Mouse (Mus musculus) testis, postnatal 10 days (tissue): ENCODE measurements at regions not wholly inside any gene's neighbourhood (a gene's known extent, or its start where the extent isn't known, plus 50 kb on each side); places are given as distances from the start of the nearest gene placed in this dataset.

Experiments
- DNase-seq: peaks from one replicate; pipeline ENCODE4 v3.0.0; 2021; ENCODE audit warnings: low spot score

GRCm38 (mm10) chr4:153227680-153228420, 254.8 kb downstream of the Ajap1 start:
- DNase-seq = no peak

- DNase-seq = no peak
Observed at GRCm38 (mm10) chr4:153224618-153225177, 257.9 kb downstream of the Ajap1 start.

GRCm38 (mm10) chr4:153223019-153223418, 259.6 kb downstream of the Ajap1 start:
- DNase-seq = no peak

DNA sequence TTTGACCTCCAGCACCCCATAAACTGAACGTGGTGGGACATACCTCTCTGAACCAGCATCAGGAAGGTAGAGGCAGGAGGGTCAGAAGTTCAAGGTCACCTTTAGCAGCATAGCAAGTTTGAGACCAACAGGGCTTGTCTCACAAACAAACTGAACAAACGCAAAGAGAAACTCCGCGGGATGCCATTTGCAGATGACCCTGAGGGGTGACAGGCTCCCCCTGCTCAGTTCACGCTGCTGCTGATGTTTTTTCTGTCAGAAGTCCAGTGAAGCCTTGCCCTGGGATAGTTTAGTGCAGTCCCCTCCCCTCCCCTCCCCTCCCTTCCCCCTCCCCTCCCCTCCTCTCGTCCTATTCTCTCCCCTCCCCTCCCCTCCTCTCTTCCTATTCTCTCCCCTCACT, 262.1 kb downstream of the Ajap1 start:
- DNase-seq = no peak

- no peak for DNase-seq
Observed at GRCm38 (mm10) chr4:153220074-153220473, 262.5 kb downstream of the Ajap1 start.

- no peak for DNase-seq
Observed at GRCm38 (mm10) chr4:153217541-153217980, 265.1 kb downstream of the Ajap1 start.

DNA sequence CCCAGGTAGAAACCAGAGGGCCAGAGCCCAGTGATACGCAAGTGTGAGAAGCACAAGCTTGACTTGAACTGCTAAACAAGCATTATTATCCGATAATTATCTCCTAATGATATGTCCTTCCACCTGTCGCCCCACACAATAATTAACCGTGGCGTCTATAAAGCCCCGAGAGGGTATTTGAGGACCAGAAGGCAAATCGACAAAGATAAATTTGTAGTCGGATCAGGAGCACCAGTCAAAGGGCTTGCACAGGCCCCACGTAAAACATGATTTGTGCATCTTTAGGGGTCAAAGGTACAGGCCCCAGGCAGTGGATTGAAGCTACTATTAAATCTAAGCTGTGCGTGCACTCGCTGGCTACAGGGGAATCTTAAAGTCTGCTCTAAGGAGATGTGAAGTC, 270.5 kb downstream of the Ajap1 start:
- no peak for DNase-seq

- DNase-seq = no peak
Observed at GRCm38 (mm10) chr4:153208822-153209221, 273.8 kb downstream of the Ajap1 start.

- DNase-seq = no peak
Observed at GRCm38 (mm10) chr4:153208215-153208614, 274.4 kb downstream of the Ajap1 start.

- no peak for DNase-seq
Observed at GRCm38 (mm10) chr4:153207578-153208102, 275.0 kb downstream of the Ajap1 start.

GRCm38 (mm10) chr4:153206789-153207457, 275.7 kb downstream of the Ajap1 start:
- DNase-seq = no peak

DNA sequence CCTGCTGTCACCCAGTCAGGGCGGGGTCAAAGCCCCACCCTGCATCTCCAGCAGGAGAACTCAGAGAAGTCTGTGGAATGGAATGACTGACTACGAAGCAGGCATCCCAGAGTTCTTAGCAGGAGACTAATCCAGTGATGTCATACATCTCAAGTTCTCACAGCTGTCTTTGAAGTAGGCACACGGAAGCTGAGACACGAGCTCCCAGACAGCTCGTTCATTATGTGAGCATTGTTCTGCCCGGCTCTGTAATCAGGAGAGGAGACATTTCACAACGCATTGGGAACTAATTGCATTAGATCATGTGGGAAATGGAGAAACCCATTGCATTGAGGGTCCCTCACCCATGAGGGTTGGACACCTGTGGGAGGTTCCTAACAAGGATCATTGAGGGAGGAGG, 277.8 kb downstream of the Ajap1 start:
- no peak for DNase-seq

DNA sequence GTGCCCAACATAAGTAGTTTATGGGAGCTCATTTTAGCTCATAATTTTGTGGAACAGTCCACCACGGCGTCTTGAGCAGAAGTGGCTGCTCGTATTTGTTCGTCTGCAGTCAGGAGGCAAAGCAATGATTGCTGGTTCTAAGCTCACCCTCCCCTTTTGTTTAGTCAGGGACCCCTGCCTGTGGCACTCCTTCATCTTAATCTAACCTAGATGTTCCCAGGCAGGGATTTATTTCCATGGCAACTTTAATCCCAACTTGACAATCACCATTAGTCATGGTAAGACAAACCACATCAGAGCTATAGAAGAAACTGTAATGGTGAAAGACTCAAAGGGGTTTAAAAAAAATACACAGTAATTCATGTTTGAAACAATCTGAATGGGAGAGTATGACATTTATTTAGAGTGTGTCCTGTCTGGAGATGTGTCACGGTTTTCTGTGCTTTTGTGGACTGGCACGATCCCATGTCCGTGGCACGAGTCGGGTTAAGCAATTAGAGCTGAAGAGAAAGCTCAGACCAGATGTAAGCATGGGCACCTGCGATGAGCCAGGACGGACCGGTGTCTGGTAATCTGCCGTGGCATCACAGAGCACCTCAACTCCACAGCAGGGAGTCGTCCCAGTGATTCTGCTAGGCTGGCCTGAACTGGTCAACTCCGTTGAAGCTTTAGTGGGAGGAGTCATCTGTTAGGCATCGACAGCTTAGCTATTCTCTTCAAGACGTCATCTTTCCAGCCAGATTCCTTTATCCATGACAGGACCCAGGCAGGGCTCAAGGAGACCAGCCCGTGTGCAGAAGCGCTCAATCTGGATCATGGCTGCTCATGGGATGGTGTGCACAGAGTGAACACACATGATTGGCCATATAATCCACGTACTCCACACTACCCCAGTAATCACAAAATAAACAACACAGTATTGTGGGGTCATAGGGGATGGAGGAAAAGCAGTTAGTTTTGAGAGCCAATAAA, 281.5 kb downstream of the Ajap1 start:
- no peak for DNase-seq

GRCm38 (mm10) chr4:153189485-153189884, 293.1 kb downstream of the Ajap1 start:
- DNase-seq = peak; percentile 89

- peak; percentile 44 for DNase-seq
Observed at GRCm38 (mm10) chr4:153188504-153189031, 294.0 kb downstream of the Ajap1 start.

- DNase-seq = no peak
Observed at GRCm38 (mm10) chr4:153187959-153188503, 294.6 kb downstream of the Ajap1 start.

DNA sequence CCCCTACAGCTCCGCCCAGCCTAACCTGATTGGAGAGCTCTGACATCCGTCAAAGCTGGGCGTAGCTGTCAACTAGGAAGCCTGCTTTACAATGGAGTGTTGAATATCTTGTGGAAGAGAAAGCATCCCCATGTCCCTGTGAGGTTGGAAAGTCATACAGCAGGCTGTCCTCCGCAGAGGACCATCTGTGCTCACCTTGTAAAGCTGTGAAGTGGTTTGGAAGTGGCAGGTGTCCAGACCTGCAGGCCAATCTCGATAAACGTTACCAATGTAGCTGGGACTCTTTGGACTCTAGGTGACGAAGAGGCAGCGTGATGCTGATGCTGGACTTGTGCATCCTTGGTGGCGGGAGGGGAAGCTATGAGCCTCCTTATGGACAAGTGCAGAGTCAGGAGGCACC, 305.1 kb downstream of the Ajap1 start:
- DNase-seq = no peak

DNA sequence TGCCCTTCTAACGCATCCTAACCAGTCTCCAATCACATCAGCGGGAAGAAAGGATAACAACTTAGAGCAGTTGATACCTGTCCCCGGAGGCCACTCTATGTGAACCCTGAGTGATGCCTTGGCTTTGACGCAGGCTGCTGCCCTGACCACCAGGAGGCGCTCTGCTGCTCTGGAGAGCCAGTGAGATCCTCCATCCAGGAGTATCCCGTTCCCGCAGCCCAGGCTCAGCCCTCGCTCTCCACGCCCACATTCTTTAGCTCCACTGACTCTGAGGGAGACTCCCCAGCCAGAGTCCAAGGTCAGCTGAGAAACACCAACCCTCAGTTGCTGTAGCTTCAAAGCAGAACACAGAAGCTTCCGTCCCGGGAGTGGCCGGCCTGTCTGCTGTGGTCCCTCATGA, 307.0 kb downstream of the Ajap1 start:
- DNase-seq = peak; percentile 80

DNA sequence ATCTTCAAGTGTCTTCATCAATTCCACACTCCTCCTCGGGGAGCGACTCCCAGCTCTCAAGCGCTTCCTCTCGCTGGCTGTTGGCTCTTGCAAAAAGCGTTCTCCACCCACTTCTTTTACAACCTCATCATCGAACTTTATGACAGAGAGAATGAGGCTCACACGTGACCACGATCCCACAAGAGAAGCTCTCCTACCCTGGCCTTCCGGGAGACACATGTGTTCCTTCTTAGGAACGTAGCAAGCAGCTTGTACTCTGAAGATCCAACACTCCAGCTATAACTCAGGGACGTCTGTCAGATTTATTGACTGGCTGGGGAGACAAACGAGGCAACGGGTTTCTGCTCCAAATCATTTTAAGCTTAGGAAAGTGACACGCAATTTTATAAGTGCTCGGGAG, 307.5 kb downstream of the Ajap1 start:
- no peak for DNase-seq

- DNase-seq = no peak
Observed at GRCm38 (mm10) chr4:153169991-153170390, 312.6 kb downstream of the Ajap1 start.

- DNase-seq = no peak
Observed at GRCm38 (mm10) chr4:153164810-153165209, 317.8 kb downstream of the Ajap1 start.
